Mouse (Mus musculus) layer of hippocampus, postnatal 36 days (tissue): ENCODE results near the gene Radil. TPM values are rescaled to one million over a fixed set of nuclear protein-coding genes. Genes with fewer than 3 reads are reported as not detected.
A peak's percentile ranks its signal among the peaks of the same experiment; 100 is the strongest.

Experiments
- DNase-seq, 2 experiments: peaks; one replicate each; pipeline ENCODE4 v3.0.0; 2022
- total RNA-seq, 2 experiments: library from RNA; stranded (reverse); gene quantifications; 2 replicates each; pipeline ENCODE4 v1.2.3; 2021

Radil gene
- total RNA-seq: 10 to 100 TPM; 13.5 to 14.7 TPM

GRCm38 (mm10) chr5:142550706-142551652 is at the start of gene Radil:
Gene Radil, minus strand, starts transcription at chr5:142551098.
- peak; percentile 96 to 97 for DNase-seq

GRCm38 (mm10) chr5:142597648-142598390 is 46.9 kb upstream of the Radil start:
- DNase-seq: no peak

GRCm38 (mm10) chr5:142596723-142597122 is 45.8 kb upstream of the Radil start:
- no peak for DNase-seq

- DNase-seq: peak; percentile 70 to 74
Measured at GRCm38 (mm10) chr5:142595698-142596097, 44.8 kb upstream of the Radil start.

DNA sequence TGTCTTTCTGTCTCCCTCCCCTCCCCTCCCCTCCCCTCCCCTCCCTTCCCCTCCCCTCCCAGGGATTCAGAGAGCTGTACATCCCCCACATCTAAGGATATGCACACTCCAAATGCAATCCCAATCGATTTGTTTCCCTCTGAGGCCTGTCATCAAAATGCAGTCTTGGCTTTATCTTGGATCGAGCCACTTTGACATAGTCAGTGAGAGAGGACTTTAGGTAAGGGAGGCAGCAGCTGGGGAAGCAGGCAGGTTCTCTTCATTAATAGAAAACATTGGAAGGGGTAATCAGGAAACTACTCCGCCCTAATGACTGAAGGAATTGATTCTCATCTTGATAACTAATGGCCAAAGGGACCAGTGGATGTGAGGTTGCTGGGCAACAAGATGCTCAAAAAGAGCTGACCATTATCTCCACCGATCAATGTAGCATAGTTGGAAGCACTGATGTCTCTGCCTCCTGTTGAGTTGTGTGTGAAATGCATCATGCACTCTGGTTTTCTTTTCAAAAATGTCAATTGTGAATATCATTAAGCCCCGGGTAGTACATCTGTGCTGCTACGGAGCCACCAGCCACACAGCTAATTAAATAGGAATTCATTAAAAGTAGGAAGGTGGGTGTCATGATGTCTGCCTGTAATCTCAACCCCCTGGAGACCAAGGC is 40.2 kb upstream of the Radil start:
- no peak for DNase-seq

GRCm38 (mm10) chr5:142583616-142584126 is 32.8 kb upstream of the Radil start:
- DNase-seq: peak; percentile 65 to 66

GRCm38 (mm10) chr5:142581517-142581916 is 30.6 kb upstream of the Radil start:
- peak; percentile 63 to 68 for DNase-seq

DNA sequence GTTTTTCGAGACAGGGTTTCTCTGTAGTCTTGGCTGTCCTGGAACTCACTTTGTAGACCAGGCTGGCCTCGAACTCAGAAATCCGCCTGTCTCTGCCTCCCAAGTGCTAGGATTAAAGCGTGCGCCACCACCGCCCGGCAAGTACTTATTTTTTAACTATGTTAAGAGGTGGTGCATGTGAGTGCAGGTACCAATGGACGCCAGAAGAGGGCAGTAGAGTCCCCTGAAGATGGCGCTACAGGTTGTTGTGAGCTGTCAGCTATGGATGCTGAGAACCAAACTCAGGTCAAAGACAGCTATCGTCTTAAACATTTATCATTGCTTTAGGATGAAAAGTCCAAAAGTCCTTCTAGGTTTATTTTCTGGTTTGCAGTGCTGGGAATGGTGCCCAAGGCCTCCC is 27.3 kb upstream of the Radil start:
- no peak for DNase-seq

DNA sequence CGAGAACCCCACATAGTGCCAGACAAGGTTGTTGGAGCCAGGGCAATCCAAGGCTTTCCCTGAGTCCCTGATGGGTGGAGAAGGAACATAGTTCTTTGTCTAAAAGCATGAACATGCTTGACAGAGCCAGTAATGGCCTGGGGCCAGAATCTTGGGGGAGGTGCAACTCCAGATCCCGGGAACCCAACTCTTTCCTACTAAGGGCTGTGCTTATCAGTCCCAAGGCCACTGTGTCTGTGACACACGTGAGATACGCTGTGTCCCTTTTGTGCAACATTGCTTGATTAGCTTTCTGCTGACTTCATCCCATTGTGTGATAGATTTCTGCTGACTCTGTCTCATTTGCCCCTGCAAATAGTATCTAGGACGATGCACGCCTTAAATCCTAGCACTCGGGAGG is 25.9 kb upstream of the Radil start:
- DNase-seq: no peak

DNA sequence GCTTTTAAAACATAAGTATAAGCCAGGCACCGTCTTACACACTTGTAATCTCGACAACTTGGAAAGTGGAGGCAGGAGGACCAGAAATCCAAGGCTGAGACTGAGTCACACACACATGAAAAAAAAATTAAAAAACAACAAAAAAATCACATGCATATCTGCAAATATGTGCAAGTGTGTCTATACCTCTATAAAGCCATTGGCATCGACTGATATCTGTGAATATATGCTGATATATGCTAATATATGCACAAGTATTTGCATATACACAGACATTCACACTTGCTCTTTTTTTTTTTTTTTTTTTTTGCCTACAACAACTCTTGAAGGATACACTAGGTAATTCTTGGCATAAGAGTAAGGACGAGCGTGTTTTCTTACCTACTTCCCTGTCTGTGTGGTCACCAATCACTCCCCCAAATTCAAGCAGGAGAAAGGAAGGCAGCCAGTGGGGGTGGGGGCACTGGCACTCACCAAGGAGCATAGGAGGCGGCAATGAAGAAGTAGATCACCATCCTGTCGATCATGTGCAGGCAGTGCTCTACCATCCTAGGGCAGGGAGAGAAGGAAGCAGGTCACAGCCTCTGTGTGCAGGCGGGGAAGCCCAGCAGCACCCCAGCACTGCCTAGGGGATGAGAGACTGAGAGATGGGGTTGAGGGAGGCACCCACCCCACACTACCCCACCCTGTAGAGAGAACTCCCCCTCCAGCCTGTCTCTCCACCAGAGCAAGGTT is 23.6 kb upstream of the Radil start:
- no peak for DNase-seq

DNA sequence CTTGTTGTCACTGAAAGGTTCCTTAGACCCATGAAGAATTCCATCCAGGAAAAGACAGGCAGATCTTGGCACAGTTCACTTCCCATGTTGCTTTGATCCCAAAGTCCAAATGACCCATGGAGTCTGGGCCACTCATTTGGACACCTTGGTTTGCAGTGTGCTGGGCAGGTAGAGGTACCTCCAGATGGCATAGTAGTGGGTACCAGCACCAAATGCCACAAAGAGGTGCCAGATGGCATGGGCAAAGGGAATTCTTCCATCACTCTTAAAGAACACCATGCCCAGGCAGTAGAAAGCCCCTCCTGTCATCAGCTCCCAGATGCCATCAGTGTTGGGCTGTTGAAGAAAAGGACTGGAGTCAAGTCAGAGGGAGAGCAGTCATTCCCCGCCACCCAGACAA is 13.7 kb upstream of the Radil start:
- DNase-seq: no peak

DNA sequence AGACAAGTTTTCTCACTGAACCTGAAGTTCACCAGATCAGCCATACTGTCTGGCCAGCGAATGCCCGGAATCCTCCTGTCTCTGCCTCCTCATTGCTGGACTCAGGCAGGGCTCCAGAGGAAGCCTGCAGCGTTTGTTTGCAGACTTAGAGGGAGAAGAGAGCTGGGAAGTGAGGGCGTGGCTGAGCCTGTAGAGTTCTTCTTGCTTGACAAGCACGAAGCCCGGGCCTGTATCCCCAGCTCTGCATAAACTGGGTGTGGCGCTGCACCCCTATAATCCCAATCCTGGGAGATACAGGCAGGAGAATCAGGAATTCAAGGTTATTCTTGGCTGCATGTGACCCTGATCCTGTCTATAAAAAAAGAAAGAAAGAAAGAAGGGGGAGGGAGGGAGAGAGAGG is 9.4 kb upstream of the Radil start:
- DNase-seq: no peak

GRCm38 (mm10) chr5:142557397-142558067 is 6.6 kb upstream of the Radil start:
- peak; percentile 85 to 86 for DNase-seq

DNA sequence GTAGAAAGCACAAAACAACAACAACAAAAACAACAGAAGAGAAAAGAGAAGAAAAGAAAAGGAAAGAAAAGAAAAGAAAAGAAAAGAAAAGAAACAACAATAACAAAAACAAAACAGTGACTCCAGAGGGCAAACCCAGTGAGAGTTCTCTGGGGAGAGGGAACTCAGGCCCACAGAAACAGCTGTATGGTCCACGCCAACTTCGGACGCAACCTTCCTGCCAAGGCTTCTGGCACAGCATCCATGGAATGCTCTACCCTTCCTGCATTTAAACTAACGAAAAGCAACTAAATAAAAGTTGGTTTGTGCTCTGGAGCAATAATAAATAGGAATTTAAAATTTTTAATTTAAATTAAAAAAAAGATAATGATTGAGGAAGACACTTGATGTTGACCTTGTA is 5.8 kb upstream of the Radil start:
- DNase-seq: no peak

DNA sequence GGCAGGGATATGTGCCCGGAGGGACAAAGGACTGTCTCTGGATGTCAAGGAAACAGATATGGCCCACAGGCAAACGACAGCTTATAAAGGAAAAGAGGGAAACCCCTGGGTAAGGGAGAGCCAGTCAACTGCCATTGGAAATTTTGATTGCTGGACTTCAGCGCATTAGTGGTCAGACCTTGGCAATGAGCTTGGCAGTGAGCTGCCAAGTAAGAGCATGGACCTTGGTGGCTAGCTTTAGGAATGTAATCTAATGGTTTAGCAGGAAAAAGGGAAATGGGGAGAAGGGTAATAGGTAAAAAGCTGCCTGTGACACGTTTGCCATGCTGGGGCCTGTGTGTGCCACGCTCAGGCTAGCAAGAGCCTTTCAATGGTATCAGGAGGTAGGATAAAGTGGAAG is 5.0 kb upstream of the Radil start:
- DNase-seq: no peak

- DNase-seq: peak; percentile 35 to 43
Measured at GRCm38 (mm10) chr5:142549961-142550705, 765 bp downstream of the Radil start.

DNA sequence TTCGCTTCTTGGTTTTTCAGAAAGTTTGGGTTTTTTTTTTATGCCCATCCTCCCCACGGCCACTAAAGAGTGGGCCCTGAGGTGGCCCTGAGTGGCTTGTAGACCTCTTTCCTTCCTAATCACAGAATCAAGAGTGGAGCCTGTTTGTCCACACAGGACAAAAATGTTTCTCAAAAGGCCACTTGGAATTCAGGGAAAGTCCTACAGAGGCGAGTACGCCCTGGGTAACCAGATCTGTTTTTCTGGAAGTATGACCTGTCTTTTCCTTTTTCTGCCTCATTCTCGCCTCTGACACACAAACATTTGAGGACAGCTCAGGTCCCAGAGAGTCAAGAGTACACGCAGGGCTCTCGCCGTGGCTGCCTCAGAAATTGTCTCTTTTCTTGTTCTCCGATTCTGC is 1.5 kb downstream of the Radil start:
- DNase-seq: no peak

DNA sequence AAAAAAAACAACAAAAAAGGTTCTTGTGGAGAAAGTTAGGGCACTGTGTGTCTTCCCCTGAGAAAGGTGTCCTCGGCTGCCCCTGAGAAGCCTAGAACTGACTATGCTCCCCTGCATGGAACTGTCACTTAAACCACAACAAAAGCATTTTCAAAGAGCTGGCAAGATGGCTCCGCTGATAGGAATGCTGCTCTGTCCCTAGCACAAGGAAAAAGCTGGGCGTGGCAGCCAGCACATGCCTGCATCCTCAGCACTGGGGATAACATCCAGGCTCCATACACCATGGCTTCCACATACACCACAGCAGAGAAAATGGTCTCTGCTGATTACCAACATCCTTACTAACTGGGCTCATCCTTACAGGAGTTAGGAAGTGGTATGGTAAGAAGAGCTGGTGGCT is 3.8 kb downstream of the Radil start:
- no peak for DNase-seq

GRCm38 (mm10) chr5:142546344-142546743 is 4.6 kb downstream of the Radil start:
- DNase-seq: no peak

DNA sequence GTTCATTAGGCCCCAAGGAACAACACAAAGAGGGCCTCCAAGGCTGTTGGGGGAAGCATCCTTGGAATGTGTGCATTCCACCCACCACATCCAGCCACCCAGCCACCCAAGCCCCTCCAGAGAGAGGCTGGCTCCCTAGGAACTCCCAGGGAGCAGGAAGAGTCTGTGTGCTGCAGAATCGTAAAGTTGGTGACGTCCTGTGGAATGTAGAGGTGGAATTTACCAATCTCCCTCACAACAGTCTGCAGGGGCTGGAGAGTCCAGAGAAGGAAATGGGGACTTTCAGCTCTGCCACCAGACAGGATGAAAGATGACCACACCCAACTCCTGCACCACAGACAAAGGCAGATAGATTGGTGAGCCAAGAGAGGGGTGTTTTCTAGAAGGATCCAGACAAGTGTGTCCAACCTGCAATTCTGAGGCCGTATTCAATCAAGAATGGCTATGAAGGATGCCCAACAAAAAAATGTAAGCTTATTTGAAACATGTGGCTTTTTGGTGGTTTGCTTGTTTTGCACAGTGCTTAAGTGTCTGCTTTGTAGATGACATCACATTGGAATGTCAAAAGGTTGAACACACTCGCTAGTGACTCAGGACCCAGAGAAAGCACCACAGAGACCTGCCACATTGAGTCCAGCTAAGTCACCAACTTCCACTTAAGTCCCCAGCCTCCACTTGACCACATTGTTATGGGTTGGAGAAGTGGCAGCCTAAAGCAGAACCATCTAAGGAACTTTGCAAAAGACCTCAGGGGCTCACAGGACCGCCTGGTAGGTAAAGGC is 5.7 kb downstream of the Radil start:
- no peak for DNase-seq
